Mouse (Mus musculus) bone marrow, adult 2 months (tissue): ENCODE measurements around the gene Gm49776. TPM values are rescaled to one million over a fixed set of nuclear protein-coding genes. Genes with fewer than 3 reads are reported as not detected.
"Not testable (repeated sequence)": the region's sequence is repeated elsewhere in the genome, so short reads cannot be mapped to it uniquely, and the experiment has no call there.

ENCODE experiments used
- H3K27ac ChIP-seq: fragments of 200-500 bp; 2 replicates; pipeline ENCODE4 v1.5.1; 2012; ENCODE audit warnings: low read depth, mild to moderate bottlenecking, control low read depth, inconsistent platforms, low read length; ENCODE audit not compliant: control insufficient read depth, poor library complexity, insufficient read depth
- H3K4me1 ChIP-seq: fragments of 200-500 bp; 2 replicates; pipeline ENCODE4 v1.6.1; 2011; ENCODE audit warnings: low read length; ENCODE audit not compliant: control insufficient read depth, insufficient read depth
- H3K4me3 ChIP-seq: fragments of 200-500 bp; replicated peaks from 2 replicates; pipeline ENCODE3; 2011; ENCODE audit warnings: mild to moderate bottlenecking, low read depth, low read length, control low read depth; ENCODE audit not compliant: control insufficient read depth
- CTCF ChIP-seq: fragments of 200-500 bp; IDR thresholded peaks from 2 replicates; pipeline ENCODE4 v1.5.1; 2011; ENCODE audit warnings: low read length, control low read depth; ENCODE audit not compliant: control insufficient read depth, insufficient read depth
- POLR2A ChIP-seq: fragments of 200-500 bp; IDR thresholded peaks from 2 replicates; pipeline ENCODE4 v1.6.1; 2011; ENCODE audit warnings: low read depth, mild to moderate bottlenecking, control low read depth, low read length, borderline replicate concordance; ENCODE audit not compliant: control insufficient read depth
- WGBS: fragments of 180-500 bp; shearing (Covaris S2); methylation state at CpG from one replicate; pipeline ENCODE4 v1.1.7; 2018; 5-methylcytosine and 5-hydroxymethylcytosine counted together
- polyA plus RNA-seq: library from polyadenylated mRNA; stranded (reverse); fragments of >200 nt; gene quantifications from 2 replicates; pipeline ENCODE4 v1.2.4, GENCODE M21; 2011; ENCODE audit warnings: low replicate concordance; ENCODE audit not compliant: missing spikeins, insufficient read depth, insufficient read length

Gene Gm49776
- polyA plus RNA-seq: not detected in 2 replicates

- 92% methylated on average over 2 of the region's 2 CpGs for WGBS
- no peaks in the 10 kb centered on the region for H3K4me1 ChIP-seq
Measured at GRCm38 (mm10) chr16:18258221-18258620, at the start of gene Gm49776. Gene Gm49776 (minus strand): TSS chr16:18258321.

DNA sequence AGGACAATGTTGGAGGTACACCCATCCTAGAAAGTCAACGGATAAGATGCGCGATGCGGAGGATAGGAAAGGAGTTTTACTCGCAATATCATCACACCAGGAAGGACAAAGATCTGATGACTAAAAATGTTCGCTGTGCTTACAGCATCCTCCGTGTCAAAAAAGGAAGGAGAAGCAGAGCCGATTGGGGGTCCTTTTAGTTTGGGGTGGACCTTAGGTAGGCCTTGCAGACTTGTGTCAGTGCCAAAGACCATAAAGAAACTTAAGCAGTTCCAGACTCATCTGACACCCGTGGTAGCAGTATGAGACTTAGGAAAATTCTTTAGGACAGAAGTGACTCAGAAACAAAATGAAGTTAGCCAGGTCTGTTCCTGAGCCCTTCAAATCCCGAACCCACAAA lies 31.5 kb upstream of the Gm49776 start:
- under 1% methylated on average over 10 of the region's 10 CpGs for WGBS
- H3K4me1 ChIP-seq: not testable (repeated sequence)
- H3K4me3 ChIP-seq: peak overlapping the region; percentile 50
- peak overlapping the region; percentile 59 for H3K27ac ChIP-seq

More at GRCm38 (mm10) chr16:18258221-18258620, at the start of gene Gm49776:
- Histone ChIP-seq H3K4me3 (no peak within 1 kb of the TSS), H3K27ac (no peak within 1 kb of the TSS)
- no peak for TF ChIP-seq CTCF

DNA sequence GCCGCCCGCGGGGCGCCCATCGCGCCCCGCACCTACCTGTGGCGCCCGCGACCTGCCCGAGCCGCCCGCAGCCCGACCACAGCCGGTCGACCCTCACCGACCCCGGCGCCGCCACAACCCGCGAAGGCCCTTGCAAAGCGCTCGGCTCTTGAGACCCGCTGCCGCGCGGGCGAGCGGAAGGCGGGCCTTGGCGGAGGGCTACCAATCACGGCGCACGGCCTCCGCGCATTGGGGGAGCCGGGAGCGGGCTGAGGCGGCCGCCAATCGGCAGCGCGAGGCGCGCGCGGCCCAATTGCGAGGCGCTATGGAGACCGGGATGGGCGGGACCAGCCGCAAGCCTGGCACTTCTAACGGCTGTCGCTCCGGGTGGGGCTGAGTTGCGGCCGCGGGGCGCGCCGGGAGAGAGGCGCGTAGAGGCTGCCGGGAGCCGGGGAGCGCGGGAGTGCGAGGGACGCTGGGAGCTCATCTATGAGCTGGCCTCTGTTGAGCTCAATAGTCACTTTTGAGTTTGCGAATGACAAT lies 31.0 kb upstream of the Gm49776 start, which contains the start of gene Dgcr8:
Gene Dgcr8, minus strand, starts transcription at position 180 of the 522 bp plus-strand sequence.
- under 1% methylated on average over 70 of the region's 71 CpGs for WGBS
- peak; percentile 51; the same call in 1 of the 2 replicates for TF ChIP-seq POLR2A
- no peak for TF ChIP-seq CTCF

DNA sequence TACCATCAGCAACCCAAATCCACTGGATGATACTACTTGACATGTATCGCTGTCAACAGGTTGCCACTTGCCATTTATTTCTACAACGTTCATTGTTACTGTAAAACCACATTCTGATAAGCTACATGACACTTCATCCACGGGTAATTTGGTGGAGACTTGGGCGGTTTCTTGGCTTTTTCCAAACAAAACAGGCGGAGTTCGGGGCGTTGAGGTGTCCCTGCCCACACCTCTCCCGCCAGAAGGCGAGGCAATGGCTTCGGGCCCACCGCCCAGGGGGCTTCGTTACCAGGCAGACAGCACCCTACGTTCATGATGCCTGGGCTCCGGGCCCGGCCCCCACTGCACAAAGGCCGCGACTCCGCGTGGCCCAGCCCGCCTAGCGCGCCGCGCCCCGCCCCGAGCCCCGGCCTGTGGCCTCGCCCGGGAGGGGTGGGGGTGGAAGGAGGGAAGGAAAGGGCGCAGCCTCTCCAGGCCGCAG lies 30.5 kb upstream of the Gm49776 start:
- H3K27ac ChIP-seq: peak overlapping the region; percentile 93
- under 1% methylated on average over 30 of the region's 31 CpGs for WGBS
- no peak for TF ChIP-seq CTCF
- TF ChIP-seq POLR2A: no peak

More for the DNA sequence above, 31.0 kb upstream of the Gm49776 start, which contains the start of gene Dgcr8:
- H3K4me1 ChIP-seq: peaks cover 2% of the 10 kb centered on the region
- H3K27ac ChIP-seq: peak within 1 kb of the TSS; percentile 93
- H3K4me3 ChIP-seq: peak within 1 kb of the TSS; percentile 98

DNA sequence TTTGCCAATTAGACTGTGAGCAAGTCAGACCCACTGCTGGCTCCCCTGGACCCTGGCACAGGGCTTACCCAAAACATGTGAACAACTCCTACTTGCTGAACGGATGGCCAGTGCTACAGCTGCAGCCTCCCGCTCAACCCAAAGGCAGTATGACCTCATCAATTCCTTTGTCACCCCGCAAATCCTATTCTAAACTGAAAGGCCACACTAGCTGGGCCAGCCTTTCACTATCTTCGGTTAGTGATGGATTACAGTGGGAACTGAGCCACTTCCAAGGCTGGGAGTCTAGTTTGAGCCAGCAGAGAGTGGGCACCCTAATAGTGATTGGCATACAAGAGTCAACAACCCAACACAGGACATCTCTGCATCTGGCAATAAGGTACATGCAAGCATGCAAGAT lies 30.0 kb upstream of the Gm49776 start:
- Histone ChIP-seq H3K27ac (no peak overlapping the region; the same call in 1 of the 2 replicates), H3K4me3 (peak overlapping the region; percentile 98), H3K4me1 (peaks cover 2% of the 10 kb centered on the region)
- WGBS: 3% methylated on average over 4 of the region's 4 CpGs
- TF ChIP-seq CTCF (no peak), POLR2A (no peak)

More for the DNA sequence above, 30.5 kb upstream of the Gm49776 start:
- Histone ChIP-seq H3K4me1 (peaks cover 2% of the 10 kb centered on the region), H3K4me3 (peak overlapping the region; percentile 98)

GRCm38 (mm10) chr16:18275166-18275565 lies 17.0 kb upstream of the Gm49776 start:
- 92% methylated on average over 2 of the region's 2 CpGs for WGBS
- Histone ChIP-seq H3K27ac (no peak overlapping the region), H3K4me1 (no peaks in the 10 kb centered on the region), H3K4me3 (no peak overlapping the region)
- TF ChIP-seq POLR2A (no peak), CTCF (no peak)

DNA sequence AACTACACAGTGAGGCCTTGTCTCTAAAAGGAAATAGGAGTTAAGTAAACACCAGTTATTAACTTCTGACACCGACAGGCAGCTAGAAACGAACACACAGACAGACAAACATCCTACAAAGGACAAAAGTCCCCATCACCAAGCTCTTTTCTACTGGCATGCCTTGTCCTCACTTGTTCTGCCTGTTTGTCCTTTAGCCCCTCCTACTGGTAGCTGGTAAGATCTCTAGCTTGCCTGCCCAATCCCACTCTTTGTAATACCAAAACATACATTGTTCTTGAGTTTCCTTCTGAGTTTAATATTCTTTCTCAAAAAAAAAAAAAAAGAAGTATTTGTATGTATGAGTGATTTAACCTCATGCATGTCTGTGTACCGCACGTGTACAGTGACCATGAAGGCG lies 10.1 kb upstream of the Gm49776 start:
- H3K4me3 ChIP-seq: no peak overlapping the region
- no peak overlapping the region for H3K27ac ChIP-seq
- H3K4me1 ChIP-seq: no peaks in the 10 kb centered on the region
- TF ChIP-seq POLR2A (no peak), CTCF (no peak)
- WGBS: 92% methylated on average over 5 of the region's 5 CpGs

- TF ChIP-seq CTCF (no peak), POLR2A (no peak)
- no peak overlapping the region for H3K27ac ChIP-seq
- H3K4me1 ChIP-seq: no peaks in the 10 kb centered on the region
- H3K4me3 ChIP-seq: no peak overlapping the region
- 91% methylated on average over 2 of the region's 2 CpGs for WGBS
Measured at GRCm38 (mm10) chr16:18265024-18265423, 6.9 kb upstream of the Gm49776 start.

GRCm38 (mm10) chr16:18253866-18254265 lies 4.3 kb downstream of the Gm49776 start:
- TF ChIP-seq CTCF (no peak), POLR2A (no peak)
- Histone ChIP-seq H3K27ac (no peak overlapping the region), H3K4me3 (no peak overlapping the region), H3K4me1 (peaks cover 3% of the 10 kb centered on the region)
- WGBS: 82% methylated on average over 1 of the region's 1 CpGs
